Mouse (Mus musculus): ENCODE measurements around the gene Rab9.

DNA sequence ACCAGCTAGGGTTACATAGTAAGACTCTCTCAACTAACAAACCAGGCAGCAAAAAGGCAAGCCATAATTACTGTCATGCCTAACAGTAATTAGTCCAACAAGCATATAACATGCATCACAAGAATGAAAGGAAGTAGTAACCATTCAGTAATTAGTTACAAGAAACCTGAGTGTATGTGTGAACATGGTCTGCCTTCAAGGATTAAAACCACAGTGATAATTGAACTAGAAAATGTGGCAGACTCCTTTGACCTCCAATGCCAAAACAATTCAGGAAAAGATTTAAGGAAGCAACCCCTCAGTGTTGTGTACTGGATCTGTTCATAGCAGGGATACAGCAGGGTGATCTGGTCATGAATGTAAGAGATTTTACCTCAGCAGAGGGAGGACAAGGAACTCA, 31.4 kb upstream of the Rab9 start:
- TF ChIP-seq POLR2A (IDR thresholded peaks at IDR 0.05; ENCODE audit: borderline replicate concordance, extremely low read depth, low read depth, low read length) (no peak), CTCF (IDR thresholded peaks at IDR 0.05; ENCODE audit: insufficient read depth, low read length) (no peak)
